Mouse (Mus musculus) urinary bladder, postnatal 0 days (tissue): ENCODE data around the gene 1700016H13Rik. TPM values are rescaled to one million over a fixed set of nuclear protein-coding genes. Genes with fewer than 3 reads are reported as not detected.

Experiments used
- polyA plus RNA-seq: library from polyadenylated mRNA; unstranded; fragments of >200 nt; fragmentation: Nextera tagmentation; extraction: Ambion mirVana; gene quantifications from 2 replicates; pipeline ENCODE4 v1.2.1, GENCODE M21; 2015

The 1700016H13Rik gene
- polyA plus RNA-seq = 0.29 and 0.42 TPM in 2 replicates

GRCm38 (mm10) chr5:103655346-103656118, at the start of gene 1700016H13Rik:
1700016H13Rik (minus strand) TSS chr5:103656010.

GRCm38 (mm10) chr5:103691624-103692530, 36.1 kb upstream of the 1700016H13Rik start, which contains the start of gene Aff1:
Aff1 (plus strand) TSS chr5:103692374.

GRCm38 (mm10) chr5:103629111-103629764, 26.6 kb downstream of the 1700016H13Rik start, which contains the start of gene Slc10a6:
Slc10a6 (minus strand) TSS chr5:103629403.

Other genes starting within 250 kb of the 1700016H13Rik start
- 8.1 and 9.5 TPM in 2 replicates for gene Ptpn13, start 230.8 kb downstream of the 1700016H13Rik start, polyA plus RNA-seq
- 3.5 and 3.8 TPM in 2 replicates for gene Slc10a6, start 26.6 kb downstream of the 1700016H13Rik start, polyA plus RNA-seq
- gene Aff1, start 36.4 kb upstream of the 1700016H13Rik start, polyA plus RNA-seq = 7.6 and 9.2 TPM in 2 replicates